Mouse (Mus musculus) cerebellum, adult 2 months (tissue): ENCODE measurements around the gene Dffb. TPM values are rescaled to one million over a fixed set of nuclear protein-coding genes. Genes with fewer than 3 reads are reported as not detected.

Source experiments
- DNase-seq, 2 experiments: peaks; one replicate each; pipeline ENCODE4 v3.0.0; 2021
- H3K27ac ChIP-seq: fragments of 200-500 bp; 2 replicates; pipeline ENCODE4 v1.5.1; 2012; ENCODE audit warnings: low read length, control low read depth, inconsistent platforms; ENCODE audit not compliant: insufficient read depth
- H3K27me3 ChIP-seq: fragments of 200-500 bp; 2 replicates; pipeline ENCODE4 v1.6.1; 2012; ENCODE audit warnings: inconsistent platforms, mild to moderate bottlenecking, low read length, moderate library complexity; ENCODE audit not compliant: control insufficient read depth, insufficient read depth
- H3K4me1 ChIP-seq: fragments of 200-500 bp; 2 replicates; pipeline ENCODE4 v1.6.1; 2011; ENCODE audit warnings: low read length; ENCODE audit not compliant: control insufficient read depth, insufficient read depth
- H3K4me3 ChIP-seq: fragments of 200-500 bp; replicated peaks from 2 replicates; pipeline ENCODE3; 2011; ENCODE audit warnings: mild to moderate bottlenecking, low read depth, low read length, control low read depth; ENCODE audit not compliant: insufficient read depth
- CTCF ChIP-seq: fragments of 200-500 bp; IDR thresholded peaks from 2 replicates; pipeline ENCODE4 v1.5.1; 2011; ENCODE audit warnings: low read depth, mild to moderate bottlenecking, control low read depth, low read length, moderate library complexity, borderline replicate concordance; ENCODE audit not compliant: insufficient read depth
- POLR2A ChIP-seq: fragments of 200-500 bp; IDR thresholded peaks from 2 replicates; pipeline ENCODE4 v1.6.1; 2011; ENCODE audit warnings: low read length, control low read depth, borderline replicate concordance; ENCODE audit not compliant: insufficient read depth
- WGBS: fragments of 180-500 bp; shearing (Covaris S2); methylation state at CpG from one replicate; pipeline ENCODE4 v1.1.7; 2018; 5-methylcytosine and 5-hydroxymethylcytosine counted together
- polyA plus RNA-seq: library from polyadenylated mRNA; depleted of rRNA; stranded (reverse); fragments of >200 nt; gene quantifications from 2 replicates; pipeline ENCODE4 v1.2.3, GENCODE M21; 2012; rRNA removed

The Dffb gene
- polyA plus RNA-seq = 21.6 and 27.3 TPM in 2 replicates

DNA sequence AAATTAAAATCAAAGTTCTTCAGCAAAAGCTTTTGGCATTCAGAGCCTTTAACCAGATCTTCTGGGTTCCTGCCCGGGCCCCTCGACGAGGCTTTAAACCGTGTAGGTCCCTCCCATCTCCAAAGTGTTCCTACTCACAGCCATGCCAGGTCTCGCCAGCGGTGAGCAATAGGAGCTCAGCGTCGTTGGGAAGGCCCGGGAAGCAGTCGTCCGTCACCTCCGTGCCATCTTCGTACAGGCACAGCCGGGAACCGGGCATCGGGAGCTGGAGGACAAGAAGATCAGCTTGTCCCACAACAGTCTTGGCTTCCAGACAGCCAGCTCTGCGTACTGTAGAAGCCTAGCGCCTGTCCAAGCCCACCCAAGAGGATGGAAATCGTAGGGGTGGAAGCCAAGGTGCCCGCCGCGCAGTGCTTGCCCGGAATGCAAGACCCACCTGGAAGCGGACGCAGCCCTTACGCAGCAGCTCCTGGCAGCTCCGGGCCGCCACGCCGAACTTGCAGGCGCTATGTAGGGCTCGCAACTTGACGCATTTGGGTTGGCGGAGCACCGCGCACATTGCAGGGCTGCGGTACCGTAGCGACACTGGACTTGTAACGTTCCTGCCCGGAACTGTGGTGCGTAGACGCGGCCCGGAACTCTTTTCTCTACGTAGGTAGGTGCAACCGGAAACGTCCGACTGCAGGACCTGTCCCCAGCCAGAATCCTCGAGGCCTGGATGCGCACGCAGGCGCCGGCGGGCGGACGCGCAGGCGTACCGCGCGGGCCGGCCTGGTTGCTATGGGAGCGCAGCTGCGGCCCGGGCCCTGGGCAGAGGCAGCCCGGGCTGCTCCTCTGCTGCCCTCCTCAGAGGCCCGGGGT, at the start of gene Dffb, which contains the start of gene Cep104:
Gene Dffb, minus strand, starts transcription at position 696 of the 861 bp plus-strand sequence.
Gene Cep104, plus strand, starts transcription at position 764 of the 861 bp plus-strand sequence.
- DNase-seq = peak; percentile 93 to 97
- TF ChIP-seq POLR2A (peak; percentile 67; the same call in 1 of the 2 replicates), CTCF (no peak)
- H3K27me3 ChIP-seq = no peaks in the 10 kb centered on the region
- peaks cover 3% of the 10 kb centered on the region for H3K4me1 ChIP-seq
- peak within 1 kb of the TSS; percentile 69 for H3K4me3 ChIP-seq
- WGBS = under 1% methylated on average over 68 of the region's 68 CpGs
- peak within 1 kb of the TSS; percentile 25 for H3K27ac ChIP-seq

- peak overlapping the region; percentile 37 for H3K27ac ChIP-seq
- H3K4me1 ChIP-seq = no peaks in the 10 kb centered on the region
- no peak for TF ChIP-seq CTCF
- 21% methylated on average over 8 of the region's 8 CpGs for WGBS
- DNase-seq = no peak
- no peaks in the 10 kb centered on the region for H3K27me3 ChIP-seq
- no peak overlapping the region for H3K4me3 ChIP-seq
Measured at GRCm38 (mm10) chr4:154023754-154024601, 49.1 kb upstream of the Dffb start.

- WGBS = 4% methylated on average over 4 of the region's 4 CpGs
- DNase-seq = no peak
- TF ChIP-seq CTCF (no peak), POLR2A (no peak)
Measured at GRCm38 (mm10) chr4:154022844-154023243, 47.9 kb upstream of the Dffb start.

DNA sequence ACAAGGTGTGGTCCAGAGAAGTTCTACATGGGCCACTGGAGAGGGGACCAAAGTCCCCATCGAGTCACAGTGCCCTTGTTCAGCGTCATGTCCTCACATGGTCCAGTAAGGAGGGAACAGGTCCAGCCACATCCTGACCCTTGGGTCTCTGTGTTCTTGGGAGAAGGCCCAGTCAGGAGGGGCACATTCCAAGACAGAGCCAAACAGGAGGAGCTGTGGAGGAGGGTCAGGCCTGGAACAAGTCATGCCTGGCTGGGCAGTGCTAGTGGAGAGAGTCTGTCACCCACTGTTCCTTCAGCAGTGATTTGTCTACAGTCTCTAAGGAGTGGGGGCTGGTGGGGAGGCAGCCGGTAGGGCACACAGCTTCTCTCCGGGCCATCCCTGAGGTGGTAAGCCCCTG, 47.5 kb upstream of the Dffb start:
- no peak for TF ChIP-seq POLR2A
- no peak for TF ChIP-seq CTCF
- Histone ChIP-seq H3K27ac (peak overlapping the region; percentile 21; the same call in 1 of the 2 replicates), H3K27me3 (no peaks in the 10 kb centered on the region), H3K4me1 (no peaks in the 10 kb centered on the region), H3K4me3 (no peak overlapping the region)
- peak in 1 of 2 experiments; percentile 33 for DNase-seq
- 21% methylated on average over 4 of the region's 4 CpGs for WGBS

More at GRCm38 (mm10) chr4:154022844-154023243, 47.9 kb upstream of the Dffb start:
- Histone ChIP-seq H3K27me3 (no peaks in the 10 kb centered on the region), H3K4me1 (no peaks in the 10 kb centered on the region), H3K4me3 (no peak overlapping the region), H3K27ac (no peak overlapping the region; the same call in 1 of the 2 replicates)

- TF ChIP-seq CTCF = no peak
- TF ChIP-seq POLR2A = no peak
- Histone ChIP-seq H3K4me3 (no peak overlapping the region), H3K4me1 (no peaks in the 10 kb centered on the region), H3K27me3 (no peaks in the 10 kb centered on the region), H3K27ac (no peak overlapping the region)
- no peak for DNase-seq
- WGBS = 75% methylated on average over 9 of the region's 9 CpGs
Measured at GRCm38 (mm10) chr4:154021432-154021831, 46.5 kb upstream of the Dffb start.

DNA sequence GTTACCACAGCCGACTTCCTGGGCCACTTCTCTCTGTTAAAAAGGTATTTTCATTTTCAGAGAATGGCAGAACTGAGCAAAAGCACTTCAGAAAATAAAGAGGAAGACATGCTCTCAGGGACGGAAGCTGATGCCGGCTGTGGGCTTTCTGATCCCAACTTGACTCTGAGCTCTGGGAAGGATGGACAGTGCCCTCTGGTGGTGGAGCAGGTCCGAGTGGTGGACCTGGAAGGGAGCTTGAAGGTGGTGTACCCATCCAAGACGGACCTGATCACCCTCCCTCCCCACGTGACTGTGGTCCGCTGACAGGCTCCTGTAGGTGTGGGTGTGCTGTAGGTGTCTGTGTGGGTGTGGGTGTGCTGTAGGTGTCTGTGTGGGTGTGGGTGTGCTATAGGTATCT, 44.6 kb upstream of the Dffb start:
- WGBS = 61% methylated on average over 7 of the region's 7 CpGs
- H3K4me3 ChIP-seq = no peak overlapping the region
- no peaks in the 10 kb centered on the region for H3K27me3 ChIP-seq
- no peak overlapping the region for H3K27ac ChIP-seq
- DNase-seq = no peak
- no peak for TF ChIP-seq POLR2A
- TF ChIP-seq CTCF = peak; percentile 51; the same call in 1 of the 2 replicates
- H3K4me1 ChIP-seq = peaks cover 7% of the 10 kb centered on the region; the same call in 1 of the 2 replicates

DNA sequence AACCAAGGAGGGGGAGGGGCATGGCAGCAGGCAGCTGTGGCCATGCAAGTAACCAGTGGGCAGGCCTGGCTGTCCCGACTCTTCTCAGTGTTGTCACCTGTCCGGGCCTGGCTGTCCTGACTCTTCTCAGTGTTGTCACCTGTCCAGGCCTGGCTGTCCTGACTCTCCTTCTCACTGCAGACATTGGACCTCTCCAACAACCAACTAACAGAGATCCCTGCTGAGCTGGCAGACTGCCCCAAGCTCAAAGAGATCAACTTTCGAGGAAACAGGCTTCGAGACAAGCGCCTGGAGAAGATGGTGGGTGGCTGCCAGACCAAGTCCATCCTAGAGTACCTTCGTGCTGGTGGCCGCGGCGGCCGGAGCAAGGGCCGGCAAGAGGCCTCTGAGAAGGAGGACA, 40.5 kb upstream of the Dffb start:
- no peak overlapping the region for H3K27ac ChIP-seq
- H3K4me3 ChIP-seq = no peak overlapping the region
- DNase-seq = peak in 1 of 2 experiments; percentile 32
- peaks cover 24% of the 10 kb centered on the region for H3K4me1 ChIP-seq
- TF ChIP-seq CTCF = no peak
- H3K27me3 ChIP-seq = no peaks in the 10 kb centered on the region
- 43% methylated on average over 11 of the region's 11 CpGs for WGBS
